ENCODE assay signal across 8 mouse cellular contexts in the genomic region with DNA sequence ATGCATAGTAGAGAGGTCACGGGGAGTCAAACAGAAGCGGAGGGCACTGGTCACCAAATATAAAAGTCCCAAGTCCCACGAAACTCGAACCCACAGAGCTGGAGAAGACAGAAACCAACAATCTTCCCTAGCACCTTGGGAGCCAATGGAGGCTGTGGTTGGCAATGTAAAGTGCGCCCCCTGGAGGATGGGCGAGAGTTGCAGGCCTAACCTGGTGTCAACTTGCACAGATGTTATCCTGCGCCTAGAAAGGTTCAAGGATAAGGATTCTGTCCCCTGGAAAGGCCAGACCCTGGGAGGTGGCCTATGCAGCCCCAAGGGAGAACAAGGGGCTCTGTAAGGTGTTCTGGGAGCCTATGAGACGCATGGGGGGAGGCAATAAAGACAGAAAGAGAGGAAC. TPM values are rescaled to one million over a fixed set of nuclear protein-coding genes. Genes with fewer than 3 reads are reported as not detected.
DNase-seq lines count a peak whose midpoint lies in the region; ATAC-seq and TF ChIP-seq lines count a peak whose summit lies in the region.

No protein-coding gene starts in this region.

- TF ChIP-seq CTCF in midbrain, postnatal 0 days (IDR thresholded peaks at IDR 0.05), result peak; percentile 67
- TF ChIP-seq CTCF in heart, adult 2 months (IDR thresholded peaks at IDR 0.05), result peak; percentile 93

- ATAC-seq in midbrain, postnatal 0 days (ENCODE audit: low FRiP score), result no peak
- no peak for ATAC-seq in midbrain, embryonic 16.5 days
- no peak for ATAC-seq in liver, embryonic 13.5 days (ENCODE audit: low read depth)

- no peaks in the 10 kb centered on the region for H3K27me3 ChIP-seq in midbrain, postnatal 0 days (ENCODE audit: insufficient read depth, low read length)
- no peaks in the 10 kb centered on the region for H3K27me3 ChIP-seq in midbrain, embryonic 16.5 days (ENCODE audit: control insufficient read depth, insufficient read depth, low read depth, low read length)
- H3K27me3 ChIP-seq in heart, adult 2 months (ENCODE audit: control insufficient read depth, insufficient read depth, low read length), result no peaks in the 10 kb centered on the region
- no peaks in the 10 kb centered on the region for H3K27me3 ChIP-seq in liver, embryonic 13.5 days

- H3K4me3 ChIP-seq in midbrain, postnatal 0 days (ENCODE audit: low read depth, low read length), result no peak overlapping the region
- H3K4me3 ChIP-seq in midbrain, embryonic 16.5 days (ENCODE audit: low read depth, low read length), result no peak overlapping the region
- H3K4me3 ChIP-seq in heart, adult 2 months, result no peak overlapping the region
- no peak overlapping the region for H3K4me3 ChIP-seq in liver, embryonic 13.5 days (replicated peaks)

- H3K36me3 ChIP-seq in midbrain, postnatal 0 days (ENCODE audit: insufficient read depth, low read length), result peaks cover 10% of the 10 kb centered on the region
- H3K36me3 ChIP-seq in midbrain, embryonic 16.5 days (ENCODE audit: control insufficient read depth, insufficient read depth, low read length), result no peaks in the 10 kb centered on the region
- no peaks in the 10 kb centered on the region for H3K36me3 ChIP-seq in heart, adult 2 months (ENCODE audit: control insufficient read depth, insufficient read depth, low read length)
- H3K36me3 ChIP-seq in liver, embryonic 13.5 days, result peaks cover 8% of the 10 kb centered on the region; the same call in 1 of the 2 replicates

- H3K79me2 ChIP-seq in heart, adult 2 months (replicated peaks; ENCODE audit: control insufficient read depth, insufficient read depth, low read length), result no peaks in the 10 kb centered on the region

- 68% methylated on average over 8 of the region's 8 CpGs for WGBS in midbrain, postnatal 0 days
- WGBS in midbrain, embryonic 16.5 days, result 68% methylated on average over 8 of the region's 8 CpGs
- 70% methylated on average over 8 of the region's 8 CpGs for WGBS in heart, adult 2 months
- WGBS in liver, embryonic 13.5 days (ENCODE audit: insufficient replicate concordance), result 37% methylated on average over 8 of the region's 8 CpGs

- no peak for DNase-seq in midbrain, postnatal 0 days (ENCODE audit: low spot score)
- DNase-seq in cerebellum, postnatal 25 days, result peak; percentile 61 to 74
- DNase-seq in heart, adult 2 months, result peak; percentile 63 to 80
- DNase-seq in kidney, postnatal 10 days, result peak; percentile 77
- DNase-seq in liver, embryonic 13.5 days, result peak; percentile 58
- DNase-seq in ovary, postnatal 14 days (ENCODE audit: low spot score), result peak; percentile 52
- DNase-seq in thymus, postnatal 36 days, result peak; percentile 77 to 78

- H3K4me2 ChIP-seq in midbrain, postnatal 0 days (ENCODE audit: low read depth, low read length, poor library complexity, severe bottlenecking), result no peak overlapping the region
- no peak overlapping the region for H3K4me2 ChIP-seq in midbrain, embryonic 16.5 days (ENCODE audit: low read length)
- H3K4me2 ChIP-seq in liver, embryonic 13.5 days, result peak overlapping the region; percentile 31; the same call in 1 of the 2 replicates

- TF ChIP-seq EP300 in heart, adult 2 months (IDR thresholded peaks at IDR 0.05; ENCODE audit: insufficient read depth, low read depth, low read length), result peak; percentile 46; the same call in 1 of the 2 replicates

- intact Hi-C loops in heart, adult 2 months (cut with DNase I), result loop anchor here (5.0 kb wide), 1 partner anchor 329 kb away; no protein-coding TSS in a partner anchor

- TF ChIP-seq POLR2A in heart, adult 2 months (IDR thresholded peaks at IDR 0.05; ENCODE audit: insufficient read depth, low read depth, low read length), result no peak

- no peak overlapping the region for H3K9ac ChIP-seq in midbrain, postnatal 0 days (replicated peaks; ENCODE audit: low read length, poor library complexity, severe bottlenecking)
- no peak overlapping the region for H3K9ac ChIP-seq in midbrain, embryonic 16.5 days (ENCODE audit: low read depth, low read length)
- H3K9ac ChIP-seq in heart, adult 2 months (ENCODE audit: low read depth, low read length), result no peak overlapping the region
- H3K9ac ChIP-seq in liver, embryonic 13.5 days, result no peak overlapping the region

- H3K27ac ChIP-seq in midbrain, postnatal 0 days (ENCODE audit: low read depth, low read length), result no peak overlapping the region
- H3K27ac ChIP-seq in midbrain, embryonic 16.5 days (ENCODE audit: low read length), result no peak overlapping the region
- H3K27ac ChIP-seq in heart, adult 2 months, result no peak overlapping the region
- H3K27ac ChIP-seq in liver, embryonic 13.5 days, result peak overlapping the region; percentile 58

- no peaks in the 10 kb centered on the region for H3K9me3 ChIP-seq in midbrain, postnatal 0 days (ENCODE audit: low read length)
- no peaks in the 10 kb centered on the region for H3K9me3 ChIP-seq in midbrain, embryonic 16.5 days (replicated peaks; ENCODE audit: control insufficient read depth, low read length, poor library complexity, severe bottlenecking)
- H3K9me3 ChIP-seq in liver, embryonic 13.5 days (replicated peaks), result no peaks in the 10 kb centered on the region

- 0 out of 2 replicates have a peak, but pooled peaks cover 3% of the 10 kb centered on the region for H3K4me1 ChIP-seq in midbrain, postnatal 0 days (ENCODE audit: insufficient read depth, low read length)
- no peaks in the 10 kb centered on the region for H3K4me1 ChIP-seq in midbrain, embryonic 16.5 days (ENCODE audit: control insufficient read depth, insufficient read depth, low read length)
- H3K4me1 ChIP-seq in heart, adult 2 months (ENCODE audit: control insufficient read depth, insufficient read depth, low read length), result peaks cover 6% of the 10 kb centered on the region
- H3K4me1 ChIP-seq in liver, embryonic 13.5 days (replicated peaks), result peaks cover 42% of the 10 kb centered on the region

RNA-seq across cellular contexts. Expression of gene P2rx4, which starts 24.0 kb away (rescaled TPM):
- total RNA-seq in midbrain, postnatal 0 days (2014; rRNA removed), result 15.0 and 19.4 TPM in 2 replicates
- polyA plus RNA-seq in midbrain, postnatal 0 days (2015; fragmentation: Nextera tagmentation; extraction: Ambion mirVana), result 14.7 and 16.1 TPM in 2 replicates
- polyA plus RNA-seq in midbrain, embryonic 16.5 days (2015; fragmentation: Nextera tagmentation; extraction: Ambion mirVana), result 14.6 and 15.3 TPM in 2 replicates
- 10 to 100 TPM; 17.4 to 19.0 TPM for total RNA-seq in heart, adult 2 months (2021)
- 28.9 and 35.0 TPM in 2 replicates for polyA plus RNA-seq in heart, adult 2 months (2012; rRNA removed)
- 29.0 and 33.0 TPM in 2 replicates for polyA plus RNA-seq in liver, embryonic 13.5 days (2015; fragmentation: Nextera tagmentation; extraction: Ambion mirVana)

RNA-seq across cellular contexts. Expression of gene Camkk2, which starts 47.9 kb away (rescaled TPM):
- total RNA-seq in midbrain, postnatal 0 days (2014; rRNA removed), result 70.5 and 70.9 TPM in 2 replicates
- polyA plus RNA-seq in midbrain, postnatal 0 days (2015; fragmentation: Nextera tagmentation; extraction: Ambion mirVana), result 66.8 and 67.5 TPM in 2 replicates
- polyA plus RNA-seq in midbrain, embryonic 16.5 days (2015; fragmentation: Nextera tagmentation; extraction: Ambion mirVana), result 63.4 and 69.5 TPM in 2 replicates
- 10 to 100 TPM; 10.2 to 13.6 TPM for total RNA-seq in heart, adult 2 months (2021)
- 9.3 and 10.5 TPM in 2 replicates for polyA plus RNA-seq in heart, adult 2 months (2012; rRNA removed)
- polyA plus RNA-seq in liver, embryonic 13.5 days (2015; fragmentation: Nextera tagmentation; extraction: Ambion mirVana), result 9.6 and 11.5 TPM in 2 replicates
